Mouse (Mus musculus) fat pad, adult 2 months (tissue): ENCODE measurements around the gene Ppp6r1.
"Not testable (repeated sequence)": the region's sequence is repeated elsewhere in the genome, so short reads cannot be mapped to it uniquely, and the experiment has no call there.

Experiments
- DNase-seq: peaks from one replicate; pipeline ENCODE4 v3.0.0-alpha.2; 2011; ENCODE audit warnings: low read depth, low spot score; ENCODE audit errors: extremely low read depth

The Ppp6r1 gene

GRCm38 (mm10) chr7:4623544-4624189, 35.2 kb downstream of the Ppp6r1 start:
- no peak for DNase-seq

- no peak for DNase-seq
These were observed 38.8 kb downstream of the Ppp6r1 start for GRCm38 (mm10) chr7:4619979-4620378.

GRCm38 (mm10) chr7:4613740-4614403, 44.9 kb downstream of the Ppp6r1 start:
- no peak for DNase-seq

- DNase-seq = no peak
These were observed 45.9 kb downstream of the Ppp6r1 start for GRCm38 (mm10) chr7:4612956-4613355.

- DNase-seq = no peak
These were observed 46.4 kb downstream of the Ppp6r1 start for GRCm38 (mm10) chr7:4612386-4612785.

- no peak for DNase-seq
These were observed 46.9 kb downstream of the Ppp6r1 start for GRCm38 (mm10) chr7:4611921-4612341.

- no peak for DNase-seq
These were observed 47.3 kb downstream of the Ppp6r1 start for GRCm38 (mm10) chr7:4611511-4611910.

GRCm38 (mm10) chr7:4608002-4608401, 50.8 kb downstream of the Ppp6r1 start:
- no peak for DNase-seq

- DNase-seq = no peak
These were observed 54.9 kb downstream of the Ppp6r1 start, which contains the start of gene Ptprh for GRCm38 (mm10) chr7:4603873-4604272. TSS of gene Ptprh (minus strand) at chr7:4604041.

- DNase-seq = no peak
These were observed 55.9 kb downstream of the Ppp6r1 start for GRCm38 (mm10) chr7:4602969-4603368.

GRCm38 (mm10) chr7:4597046-4597445, 61.8 kb downstream of the Ppp6r1 start:
- not testable (repeated sequence) for DNase-seq
